Mouse (Mus musculus): ENCODE results near the gene Mipol1.

The Mipol1 gene

DNA sequence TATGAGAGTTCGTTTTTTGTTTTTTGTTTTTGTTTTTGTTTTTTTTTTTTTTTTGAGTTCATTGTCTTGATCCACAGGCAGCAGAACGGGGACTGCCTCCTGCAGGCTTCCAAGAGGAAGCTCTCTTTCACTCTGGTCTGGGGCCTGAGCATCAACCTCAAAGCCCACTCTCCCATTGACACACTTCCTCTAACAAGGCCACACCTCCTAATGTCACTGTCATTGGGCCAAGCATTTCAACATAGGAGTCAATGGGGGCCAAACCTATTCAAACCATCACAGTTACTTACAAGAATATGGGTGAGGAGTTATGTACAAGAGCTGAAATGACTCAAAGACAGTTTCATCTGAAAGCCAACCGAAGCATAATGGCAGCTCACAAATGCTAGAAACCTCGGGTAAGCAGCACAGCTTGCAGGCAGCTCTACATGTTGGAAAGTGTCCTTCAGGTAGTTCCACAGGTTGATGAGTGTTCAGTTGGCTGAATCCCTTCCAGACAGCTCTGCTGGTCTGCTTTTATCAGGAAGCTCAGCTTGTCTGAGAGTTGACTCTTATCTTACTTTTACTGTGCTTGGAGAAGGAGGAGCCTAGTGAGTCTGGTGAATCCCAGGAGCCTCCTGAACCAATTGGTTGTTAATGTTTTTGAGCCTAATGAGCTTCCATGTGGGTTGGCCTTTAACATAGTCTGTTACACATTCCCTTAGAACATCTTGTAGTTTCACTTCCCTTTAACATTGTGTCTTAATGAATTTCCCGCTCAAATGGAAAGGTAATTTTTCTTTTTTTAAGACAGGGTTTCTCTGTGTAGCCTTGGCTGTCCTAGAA lies 13.7 kb downstream of the Mipol1 start:
- DNase-seq (ENCODE audit: low read depth, low spot score): no peak

DNA sequence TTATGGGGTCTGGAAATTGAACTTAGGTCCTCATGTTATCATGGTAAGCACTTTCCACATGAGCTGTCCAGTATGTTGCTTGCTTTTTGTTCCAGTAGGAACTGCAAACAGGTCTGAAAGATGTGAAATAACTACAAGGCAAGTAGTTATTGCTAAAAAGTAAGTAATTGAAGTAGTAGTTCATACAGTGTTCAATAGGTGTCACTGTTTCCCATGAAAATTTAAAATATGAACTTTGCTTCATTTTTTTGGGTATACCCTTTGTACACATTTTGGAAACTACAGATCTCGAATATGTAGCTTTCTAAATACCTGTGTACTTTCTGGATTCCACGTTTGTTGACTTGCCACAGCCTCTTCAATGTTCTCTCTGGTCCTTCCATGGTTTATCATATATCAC lies 28.3 kb downstream of the Mipol1 start:
- no peak for DNase-seq (ENCODE audit: low read depth, low spot score)

DNA sequence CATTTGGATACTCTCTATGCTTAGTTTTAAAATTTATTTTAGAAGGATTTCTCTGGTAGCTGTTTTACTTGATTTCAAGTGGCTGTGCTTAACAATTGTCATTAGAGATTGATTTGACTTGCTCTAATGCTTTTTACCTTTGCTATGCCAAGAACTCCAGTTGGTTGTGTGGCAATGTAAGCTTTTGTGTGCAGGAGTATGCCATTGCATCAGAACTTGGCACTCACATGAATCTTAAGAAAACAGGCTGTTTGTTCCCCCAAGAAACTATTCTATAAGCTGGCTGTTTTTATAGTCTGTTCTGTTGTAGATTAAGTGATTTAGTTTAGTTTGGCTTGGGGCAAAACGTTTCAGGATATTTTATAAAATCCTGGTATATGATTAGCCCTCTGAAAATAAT lies 45.2 kb downstream of the Mipol1 start:
- no peak for DNase-seq (ENCODE audit: low read depth, low spot score)

DNA sequence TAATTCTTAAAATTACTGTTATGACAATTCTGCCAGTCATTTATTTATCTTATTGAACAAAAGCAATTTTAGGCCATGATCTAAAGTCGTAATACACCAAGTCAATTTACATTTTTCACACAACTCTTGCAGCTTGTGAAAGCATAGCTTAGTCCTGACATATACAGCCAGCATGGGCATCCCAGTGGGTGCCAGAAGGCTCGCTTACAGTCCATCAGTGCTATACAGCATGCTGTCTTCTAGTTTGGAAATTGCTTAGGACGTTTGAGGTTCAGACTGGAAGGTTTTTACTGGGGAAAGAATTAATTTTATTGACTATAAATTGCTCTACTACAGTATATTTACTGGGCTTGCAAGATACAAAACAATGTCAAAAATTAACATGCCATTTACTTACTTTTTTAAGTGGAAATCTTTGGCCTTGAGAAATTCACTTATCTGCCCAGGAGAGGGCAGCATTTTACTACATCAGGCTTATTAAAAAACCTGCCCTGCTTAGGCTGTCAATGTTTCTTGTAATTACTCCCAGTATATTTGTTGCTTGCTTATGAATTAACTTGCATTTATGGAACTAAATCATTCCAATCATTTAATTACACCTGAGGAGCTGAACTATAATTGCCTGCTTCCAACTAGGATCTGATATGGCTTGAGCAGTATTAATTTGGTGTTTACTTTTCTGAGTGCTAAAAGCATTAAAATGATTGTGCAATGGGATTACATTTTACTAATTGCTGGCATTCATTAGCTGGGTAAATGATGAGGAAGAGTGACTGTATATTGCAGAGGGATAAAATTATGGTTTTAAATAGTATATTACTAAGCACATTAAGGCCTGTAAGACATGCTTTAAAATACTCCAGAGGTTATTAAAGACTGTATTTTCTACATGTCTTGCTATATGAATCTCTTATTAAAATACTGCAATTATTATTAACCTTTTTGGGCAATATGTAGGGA lies 51.2 kb downstream of the Mipol1 start:
- peak; percentile 35 for DNase-seq (ENCODE audit: low read depth, low spot score)

DNA sequence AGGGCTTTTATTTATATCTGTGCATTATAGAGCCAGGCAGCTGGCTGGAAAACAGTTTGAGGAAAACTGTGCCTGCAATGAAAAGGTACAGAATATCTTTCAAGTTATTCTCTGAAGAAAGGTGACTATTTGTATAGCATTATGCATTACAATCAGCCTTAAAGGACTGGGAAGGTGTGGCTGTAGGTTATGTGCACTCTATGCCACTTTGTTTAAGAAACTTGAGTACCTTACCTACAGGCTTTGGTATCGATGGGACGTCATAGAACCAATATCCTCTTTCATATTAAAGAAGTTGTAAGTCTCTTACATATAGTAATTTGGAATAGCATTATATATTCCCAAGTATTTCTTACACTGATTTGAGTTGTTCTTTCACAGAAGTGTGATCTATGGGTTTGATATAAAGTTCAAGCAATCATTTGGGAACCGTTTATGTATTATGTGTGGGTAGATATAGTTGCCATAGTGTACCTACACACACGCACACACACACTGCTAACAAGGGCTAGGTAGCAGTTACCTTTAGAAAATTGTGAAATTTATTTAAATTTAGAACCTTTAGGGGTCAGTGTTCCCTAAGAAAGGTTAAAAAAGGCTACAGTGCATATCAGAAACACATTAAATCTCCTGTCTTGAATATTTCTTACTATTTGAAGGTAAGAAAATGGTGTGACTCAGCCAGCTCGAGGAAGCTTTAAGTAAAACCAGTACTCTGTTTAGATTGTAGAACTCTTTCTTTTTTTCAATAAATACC lies 55.3 kb downstream of the Mipol1 start:
- no peak for DNase-seq (ENCODE audit: low read depth, low spot score)

DNA sequence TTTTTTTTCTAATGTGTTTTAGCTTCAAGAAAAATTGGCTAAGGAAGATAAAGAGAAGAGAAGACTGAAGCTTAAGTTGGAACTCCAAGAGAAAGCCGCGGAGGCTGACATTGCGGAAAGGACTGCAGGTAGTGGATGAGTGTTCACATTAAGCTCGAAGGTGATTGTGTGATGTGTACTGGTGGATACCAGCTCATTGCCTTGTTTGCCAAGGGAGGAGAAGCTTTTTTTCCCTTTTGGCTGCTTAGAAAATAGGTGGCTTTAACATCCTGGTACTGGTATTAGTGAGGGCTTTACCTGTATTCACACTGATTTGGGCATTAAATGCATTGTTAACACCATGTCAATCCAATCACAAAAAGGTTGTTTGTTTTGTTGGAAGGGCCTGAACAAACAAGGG lies 77.1 kb downstream of the Mipol1 start:
- DNase-seq (ENCODE audit: low read depth, low spot score): no peak

DNA sequence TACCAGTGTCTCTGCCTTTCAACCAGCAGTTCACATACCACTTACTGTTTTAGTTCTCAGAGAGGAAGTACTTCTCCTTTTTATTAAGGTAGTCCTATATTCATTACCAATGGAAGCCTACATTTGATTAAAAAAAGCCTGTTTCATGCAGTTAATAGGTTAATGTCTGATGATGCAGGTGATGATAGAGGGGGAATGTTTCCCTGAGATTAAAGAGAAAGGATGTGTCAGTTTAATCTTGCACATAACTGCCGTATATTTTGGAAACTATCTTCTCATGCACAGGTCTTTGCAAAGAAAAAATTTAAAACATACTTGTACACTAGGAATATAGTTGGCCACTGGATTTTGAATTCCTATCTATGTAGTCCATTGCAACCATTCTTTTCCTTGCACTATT lies 77.5 kb downstream of the Mipol1 start:
- no peak for DNase-seq (ENCODE audit: low read depth, low spot score)

DNA sequence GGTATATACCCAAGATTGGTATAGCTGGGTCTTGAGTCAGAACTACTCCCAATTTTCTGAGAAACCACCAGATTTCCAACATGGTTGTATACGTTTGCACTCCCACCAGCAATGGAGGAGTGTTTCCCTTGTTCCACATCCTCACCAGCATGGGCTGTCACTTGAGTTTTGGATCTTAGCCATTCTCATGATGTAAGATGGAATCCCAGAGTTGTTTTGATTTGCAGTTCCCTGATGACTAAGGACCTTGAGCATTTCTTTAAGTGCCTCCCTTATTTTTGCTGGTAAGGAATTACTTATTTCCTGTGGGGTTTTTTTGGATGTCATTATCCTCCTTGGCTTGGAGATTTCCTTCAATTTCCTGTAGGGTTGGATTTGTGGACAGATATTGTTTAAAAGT lies 108.8 kb downstream of the Mipol1 start:
- DNase-seq (ENCODE audit: low read depth, low spot score): no peak

DNA sequence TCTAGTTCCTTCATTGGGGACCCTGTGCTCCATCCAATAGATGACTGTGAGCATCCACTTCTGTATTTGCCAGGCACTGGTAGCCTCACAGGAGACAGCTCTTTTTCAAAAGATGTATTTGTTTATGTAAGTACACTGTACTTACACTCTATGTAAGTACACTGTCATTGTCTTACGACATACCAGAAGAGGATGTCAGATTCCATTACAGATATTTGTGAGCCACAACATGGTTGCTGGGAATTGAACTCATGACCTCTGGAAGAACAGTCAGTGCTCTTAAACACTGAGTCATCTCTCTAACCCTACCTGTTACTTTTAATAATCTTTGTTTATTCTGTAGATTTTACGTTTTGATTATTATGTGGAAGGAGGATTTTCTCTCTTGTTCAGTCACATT lies 109.9 kb downstream of the Mipol1 start:
- DNase-seq (ENCODE audit: low read depth, low spot score): no peak

DNA sequence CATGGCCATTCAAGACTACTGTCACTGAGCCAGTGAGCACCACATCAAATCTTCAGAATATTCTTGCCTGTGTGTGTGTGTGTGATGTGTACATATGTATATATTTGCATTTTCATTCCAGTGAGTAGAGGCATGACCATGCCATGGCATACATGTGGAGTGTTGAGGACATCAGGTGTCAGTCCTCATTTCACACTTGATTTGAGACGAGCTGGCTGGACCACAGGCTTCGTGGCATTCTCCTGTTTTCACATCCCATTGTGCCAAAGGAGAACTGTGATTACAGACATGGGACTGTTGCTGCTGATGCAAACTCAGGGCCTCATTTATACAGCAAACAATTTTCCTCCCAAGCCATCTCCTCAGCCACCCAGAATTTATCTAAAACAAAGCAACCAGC lies 132.5 kb downstream of the Mipol1 start:
- no peak for DNase-seq (ENCODE audit: low read depth, low spot score)

DNA sequence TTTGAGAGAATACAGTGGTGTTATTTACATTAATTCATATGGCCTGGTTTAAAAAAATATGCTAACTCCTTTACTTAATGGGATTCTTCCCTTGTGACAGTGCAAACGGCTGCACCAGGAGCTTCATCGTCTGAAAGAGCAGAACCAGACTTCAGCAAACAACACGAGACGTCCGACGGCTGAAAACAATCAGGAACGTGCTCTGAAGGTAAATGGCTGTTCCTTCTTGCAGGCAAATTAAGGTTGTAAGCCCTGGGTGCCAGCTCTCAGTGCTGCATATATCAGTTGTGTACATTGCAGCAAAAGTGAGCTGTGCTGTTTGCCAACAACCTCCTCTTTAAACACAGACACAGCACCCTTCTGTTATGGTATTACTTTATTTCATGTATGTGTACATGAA lies 133.8 kb downstream of the Mipol1 start:
- DNase-seq (ENCODE audit: low read depth, low spot score): no peak

DNA sequence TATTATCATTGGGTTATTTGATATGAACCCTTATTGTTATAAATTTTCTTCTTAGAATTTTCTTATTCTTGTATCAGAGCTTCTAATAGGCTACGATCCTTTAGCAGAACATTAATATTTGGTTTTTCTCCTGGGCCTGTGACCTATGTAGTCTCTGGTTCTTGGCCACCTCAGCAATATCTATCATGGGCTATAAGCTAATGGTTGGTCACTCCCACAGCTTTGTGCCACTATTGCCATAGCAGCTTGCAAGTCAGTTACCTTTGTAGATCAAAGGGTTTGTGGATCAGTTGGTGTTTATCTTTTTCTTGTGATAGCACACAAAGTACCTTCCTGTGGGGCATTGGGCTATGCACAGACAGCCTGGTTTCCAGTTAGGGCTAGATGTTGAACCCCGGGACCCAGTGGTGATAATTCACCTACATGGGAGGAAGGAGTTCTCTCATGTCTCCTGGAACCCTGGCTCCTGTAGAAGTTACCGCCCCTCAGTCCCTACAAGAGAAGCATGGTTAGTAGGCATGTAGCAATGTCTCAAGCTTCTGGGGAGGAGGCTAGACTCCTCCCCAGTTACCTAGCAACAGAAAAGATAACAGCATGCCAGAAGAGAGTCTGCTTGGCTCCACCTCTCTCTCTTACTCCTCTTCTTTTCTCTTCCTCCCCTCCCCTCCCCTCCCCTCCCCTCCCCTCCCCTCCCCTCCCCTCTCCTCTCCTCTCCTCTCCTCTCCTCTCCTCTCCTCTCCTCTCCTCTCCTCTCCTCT lies 141.7 kb downstream of the Mipol1 start:
- DNase-seq (ENCODE audit: low read depth, low spot score): no peak

DNA sequence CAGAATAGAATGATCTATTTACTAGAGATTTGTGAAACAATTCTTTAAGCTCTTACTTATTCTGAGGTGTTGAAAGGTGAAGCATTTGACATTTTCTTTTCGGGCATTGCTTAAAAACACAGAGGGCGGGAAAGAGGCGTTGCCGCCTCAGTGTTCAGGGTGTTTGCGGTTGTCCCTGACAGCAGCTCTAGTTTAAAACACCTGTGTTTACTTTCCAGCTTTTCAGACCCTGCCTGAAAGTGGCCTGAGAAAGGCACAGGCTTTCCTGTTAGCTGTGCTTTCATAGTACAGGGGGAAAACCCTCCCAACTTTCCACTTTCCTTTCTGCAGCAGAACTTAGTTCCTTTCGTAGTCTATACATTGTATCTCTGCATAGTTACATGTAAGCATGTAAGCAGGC lies 152.6 kb downstream of the Mipol1 start:
- DNase-seq (ENCODE audit: low read depth, low spot score): no peak

DNA sequence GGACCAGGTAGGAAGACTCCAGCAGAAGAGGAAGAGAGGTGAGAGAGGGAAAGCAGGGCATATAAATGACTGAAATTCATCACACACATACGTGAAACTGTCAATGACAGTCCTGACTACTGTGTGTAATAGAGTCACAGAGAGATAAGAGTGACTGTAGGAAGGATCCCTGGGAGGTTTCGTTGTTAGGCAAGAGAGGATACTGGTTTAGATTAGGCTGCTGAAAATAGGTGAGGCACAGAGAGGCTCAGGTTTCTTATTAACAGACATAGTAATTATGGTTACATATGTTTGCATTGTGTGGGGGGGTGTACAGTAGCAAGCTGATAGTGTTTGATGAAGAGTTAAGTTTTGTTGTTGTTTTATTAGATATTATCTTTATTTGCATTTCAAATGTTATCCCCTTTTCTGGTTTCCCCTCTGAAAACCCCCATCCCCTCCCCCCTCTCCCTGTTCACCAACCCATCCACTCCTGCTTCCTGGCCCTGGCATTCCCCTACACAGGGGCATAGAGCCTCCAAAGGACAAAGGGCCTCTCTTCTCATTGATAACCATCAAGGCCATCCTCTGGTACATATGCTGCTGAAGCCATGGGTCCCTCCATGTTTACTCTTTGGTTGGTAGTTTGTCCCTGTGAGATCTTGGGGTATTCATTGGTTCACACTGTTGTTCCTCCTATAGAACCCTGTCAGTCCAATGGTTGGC lies 157.5 kb downstream of the Mipol1 start:
- DNase-seq (ENCODE audit: low read depth, low spot score): no peak

DNA sequence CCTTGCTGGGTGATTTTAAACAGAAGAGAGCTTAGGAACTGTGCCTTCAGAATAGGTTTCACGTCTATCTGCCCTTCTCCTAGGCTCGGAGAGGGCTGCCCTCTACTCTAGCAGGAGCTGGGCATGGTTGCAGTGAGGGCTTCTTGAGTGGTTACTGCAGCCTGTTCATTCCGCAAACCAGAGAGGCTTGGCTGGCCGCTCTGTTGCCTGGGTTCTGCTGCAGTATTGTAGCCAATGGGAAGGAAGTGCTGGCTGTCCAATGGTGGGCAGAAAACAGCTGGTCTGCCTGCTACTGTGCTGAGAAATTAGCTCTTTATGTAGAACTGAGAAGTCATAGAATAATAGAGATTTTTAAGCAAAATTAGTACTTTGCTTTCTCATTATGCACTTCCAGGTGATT lies 169.3 kb downstream of the Mipol1 start:
- no peak for DNase-seq (ENCODE audit: low read depth, low spot score)

DNA sequence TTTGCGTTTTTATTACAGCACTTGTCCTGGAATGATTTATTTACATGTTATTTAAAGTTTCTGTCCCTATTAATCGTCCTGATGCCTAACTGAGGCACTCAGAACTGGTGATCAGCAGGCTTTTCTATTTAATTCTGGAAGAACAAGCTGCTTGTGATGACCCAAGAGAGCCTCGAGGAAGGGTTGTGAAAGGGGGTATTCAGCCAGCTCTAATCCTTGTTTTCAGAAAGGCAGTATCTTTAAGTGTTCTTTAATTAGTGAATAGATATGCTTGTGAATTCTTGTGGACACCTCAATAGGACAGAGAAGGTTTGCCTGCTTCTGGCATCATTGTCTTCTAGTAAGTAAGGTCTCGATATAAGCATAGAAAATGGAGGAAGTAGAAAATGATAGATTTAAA lies 170.0 kb downstream of the Mipol1 start:
- no peak for DNase-seq (ENCODE audit: low read depth, low spot score)

DNA sequence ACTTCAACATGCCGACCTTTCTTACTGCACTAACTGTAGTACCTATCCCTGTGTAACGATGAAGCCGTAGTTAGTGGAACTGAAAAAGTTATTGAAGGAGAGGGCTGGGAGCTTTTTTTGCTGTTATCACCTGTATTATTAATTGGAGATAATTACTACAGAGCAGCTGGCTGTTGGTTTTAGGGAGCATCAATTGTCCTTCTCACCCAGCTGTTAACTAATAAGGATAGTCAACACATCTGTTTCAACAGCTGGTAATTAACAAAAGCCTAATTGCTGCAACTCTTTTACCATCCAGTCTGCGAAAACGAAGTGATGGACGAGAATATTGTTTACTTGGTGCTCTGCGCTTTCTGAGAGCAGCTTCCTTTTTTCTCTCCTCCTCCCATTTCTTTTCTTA lies 170.9 kb downstream of the Mipol1 start:
- no peak for DNase-seq (ENCODE audit: low read depth, low spot score)

DNA sequence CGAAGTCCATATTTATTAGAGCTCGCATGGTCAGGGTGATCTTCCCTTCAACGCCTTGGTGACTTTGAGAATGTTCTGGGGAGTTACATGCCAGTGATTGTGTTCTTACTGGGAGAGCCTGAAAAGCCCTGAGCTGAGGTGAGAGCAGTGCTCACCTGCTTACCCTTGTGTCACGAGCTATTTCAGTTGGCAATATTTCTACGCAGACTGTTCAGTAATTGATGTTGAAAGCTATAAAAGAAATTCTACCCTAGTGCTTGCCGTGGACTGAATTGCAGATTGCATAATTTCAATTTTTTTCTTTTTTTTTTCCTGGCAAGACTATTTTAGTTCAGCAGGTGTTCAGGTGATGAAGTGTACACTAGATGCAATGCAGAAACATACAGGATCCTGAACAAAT lies 172.1 kb downstream of the Mipol1 start:
- DNase-seq (ENCODE audit: low read depth, low spot score): no peak

DNA sequence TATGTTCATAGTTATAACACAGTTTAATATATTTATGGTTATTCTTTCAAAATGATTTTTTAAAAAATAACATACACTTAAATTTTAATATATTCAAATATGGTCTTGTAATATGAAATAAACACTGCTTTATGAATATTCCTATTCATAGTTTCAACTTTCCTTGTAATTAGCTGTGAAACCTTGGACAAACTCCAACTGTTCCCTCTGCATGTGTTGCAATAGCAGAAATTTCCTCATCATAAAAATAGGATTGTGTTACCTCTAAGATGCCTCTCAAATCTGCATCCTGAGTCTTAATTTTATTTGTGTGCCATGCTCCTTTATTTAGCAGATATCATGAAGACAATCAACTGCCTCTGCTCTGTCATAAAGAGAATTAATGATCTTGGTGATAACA lies 179.7 kb downstream of the Mipol1 start:
- no peak for DNase-seq (ENCODE audit: low read depth, low spot score)

DNA sequence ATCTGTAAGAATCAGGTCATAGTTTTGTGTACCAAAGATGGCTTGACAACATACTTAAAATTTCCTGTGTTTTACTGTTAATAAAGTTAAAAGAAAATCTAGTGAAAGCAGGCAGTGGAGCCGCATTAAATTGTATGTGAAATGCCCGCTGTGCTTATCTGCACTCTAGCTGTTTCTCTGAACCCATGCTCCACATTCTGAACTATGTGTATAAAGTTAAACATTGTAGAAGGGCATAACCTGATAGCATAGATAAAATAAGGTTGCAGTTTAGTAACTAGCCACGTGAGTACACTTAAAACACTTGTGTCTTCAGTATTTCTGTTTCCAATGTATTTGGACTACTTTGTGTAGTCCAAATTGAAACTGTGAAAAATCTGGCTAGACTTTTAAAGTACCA lies 183.6 kb downstream of the Mipol1 start:
- DNase-seq (ENCODE audit: low read depth, low spot score): no peak

DNA sequence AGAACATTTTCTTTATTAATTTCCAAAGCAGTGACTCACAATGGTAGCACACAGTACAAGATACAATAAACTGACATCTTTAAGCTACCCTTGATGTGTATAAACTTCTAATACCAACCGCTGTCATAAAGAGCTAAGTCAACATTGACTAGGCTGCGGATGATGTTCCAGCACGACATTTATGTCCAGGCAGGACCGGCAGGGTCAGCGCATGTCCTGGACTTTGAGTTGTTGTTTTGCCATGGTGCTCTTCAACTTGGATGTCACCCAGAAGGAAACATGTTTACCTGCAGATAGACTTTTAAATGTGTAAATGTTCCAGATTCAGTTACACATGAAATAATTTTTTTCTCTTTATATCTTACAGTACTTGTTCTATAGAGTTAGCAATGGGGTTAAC lies 194.7 kb downstream of the Mipol1 start:
- no peak for DNase-seq (ENCODE audit: low read depth, low spot score)

Data from retina, postnatal 7 days (tissue).